Comparison of ENCODE assay signal across 13 mouse cellular contexts in the genomic region with DNA sequence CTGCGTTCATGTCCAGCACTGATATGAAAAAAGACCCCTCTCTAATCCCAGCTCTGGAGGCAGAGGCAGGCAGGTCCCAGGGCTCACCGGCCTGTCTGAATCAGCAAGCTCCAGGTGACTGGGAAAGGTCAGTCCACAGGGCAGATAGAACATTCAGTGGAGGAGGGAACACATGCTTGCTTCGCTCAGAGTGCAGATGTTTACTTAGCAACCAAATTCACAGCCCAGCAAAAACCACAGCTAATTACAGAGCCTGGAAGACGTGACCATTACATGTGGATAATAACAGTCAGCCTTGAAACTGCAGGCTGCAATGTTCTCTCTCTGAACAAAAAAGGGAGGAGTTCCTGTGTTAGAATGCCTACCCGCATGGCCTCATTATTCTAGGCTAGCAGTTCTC. TPM values are rescaled to one million over a fixed set of nuclear protein-coding genes. Genes with fewer than 3 reads are reported as not detected.
A peak's percentile ranks its signal among the peaks of the same experiment; 100 is the strongest.
DNase-seq lines count a peak whose midpoint lies in the region; ATAC-seq and TF ChIP-seq lines count a peak whose summit lies in the region.
"Had no signal": no experiment of that assay in that cellular context is flagged by ENCODE, and none has a peak within 500 bp of the region (broad histone marks: within the 10 kb centered on the region; RNA-seq: fewer than 3 reads in every experiment).

No protein-coding gene starts in this region.

- peaks cover 8% of the 10 kb centered on the region for H3K4me1 ChIP-seq in forebrain, embryonic 15.5 days
- H3K4me1 ChIP-seq in kidney, postnatal 0 days (replicated peaks; ENCODE audit: insufficient read depth, low read length) = no peaks in the 10 kb centered on the region
- H3K4me1 ChIP-seq: embryonic facial prominence, embryonic 13.5 days had no signal

- DNase-seq in layer of hippocampus, adult 2 months (ENCODE audit: low spot score in 2 of 2) = no peak
- no peak for DNase-seq in layer of hippocampus, adult 8-10 months (ENCODE audit: low spot score in 2 of 2)
- DNase-seq in brain, embryonic 14.5 days (ENCODE audit: low read depth) = peak; percentile 49
- peak; percentile 31 for DNase-seq in kidney, postnatal 0 days (ENCODE audit: low spot score)
- no peak for DNase-seq in frontal cortex, postnatal 10 days (ENCODE audit: low spot score in 2 of 2)
- DNase-seq in thymus, postnatal 25 days = no peak
- DNase-seq: adrenal gland, adult 2 months; cerebellum, adult 11-12 months; gastrocnemius, postnatal 25 days; thymus, postnatal 14 days had no signal

- no peak for TF ChIP-seq POLR2A in brain, embryonic 14.5 days (IDR thresholded peaks at IDR 0.05; ENCODE audit: borderline replicate concordance, extremely low read depth, insufficient read depth, insufficient read length, poor library complexity, severe bottlenecking)

- 44% methylated on average over 5 of the region's 5 CpGs for WGBS in forebrain, embryonic 15.5 days
- WGBS in kidney, postnatal 0 days = 43% methylated on average over 5 of the region's 5 CpGs

- no peak for TF ChIP-seq CTCF in layer of hippocampus, adult 2 months (conservative IDR thresholded peaks at IDR 0.05)
- TF ChIP-seq CTCF in brain, embryonic 14.5 days (IDR thresholded peaks at IDR 0.05; ENCODE audit: borderline replicate concordance, extremely low read depth, insufficient read depth, insufficient read length) = no peak
- no peak for TF ChIP-seq CTCF in kidney, postnatal 0 days (IDR thresholded peaks at IDR 0.05; ENCODE audit: low read depth)

- H3K27me3 ChIP-seq in forebrain, embryonic 15.5 days = no peaks in the 10 kb centered on the region
- H3K27me3 ChIP-seq in kidney, postnatal 0 days (ENCODE audit: insufficient read depth, low read length) = no peaks in the 10 kb centered on the region
- H3K27me3 ChIP-seq: embryonic facial prominence, embryonic 13.5 days had no signal

- H3K9me3 ChIP-seq in forebrain, embryonic 15.5 days = no peaks in the 10 kb centered on the region
- H3K9me3 ChIP-seq in kidney, postnatal 0 days (replicated peaks; ENCODE audit: low read length) = no peaks in the 10 kb centered on the region
- H3K9me3 ChIP-seq: embryonic facial prominence, embryonic 13.5 days had no signal

- H3K4me3 ChIP-seq in layer of hippocampus, adult 2 months = no peak overlapping the region
- H3K4me3 ChIP-seq in forebrain, embryonic 15.5 days = no peak overlapping the region
- H3K4me3 ChIP-seq in kidney, postnatal 0 days (replicated peaks; ENCODE audit: low read depth, low read length) = no peak overlapping the region
- H3K4me3 ChIP-seq: embryonic facial prominence, embryonic 13.5 days had no signal

- no peak overlapping the region for H3K4me2 ChIP-seq in forebrain, embryonic 15.5 days (replicated peaks)
- no peak overlapping the region for H3K4me2 ChIP-seq in kidney, postnatal 0 days (ENCODE audit: low read length)
- H3K4me2 ChIP-seq: embryonic facial prominence, embryonic 13.5 days had no signal

- ATAC-seq in forebrain, embryonic 15.5 days (replicated peaks) = peak; percentile 46; the same call in 1 of the 2 replicates
- ATAC-seq in kidney, postnatal 0 days (replicated peaks; ENCODE audit: low FRiP score, low read depth) = no peak
- ATAC-seq in CD4-positive, CD25-positive, alpha-beta regulatory T cell, adult 4 months = no peak

- H3K27ac ChIP-seq in layer of hippocampus, adult 2 months = peak overlapping the region; percentile 64; the same call in 1 of the 2 replicates
- H3K27ac ChIP-seq in forebrain, embryonic 15.5 days (replicated peaks) = peak overlapping the region; percentile 29; the same call in 1 of the 2 replicates
- 0 out of 2 replicates have a peak overlapping the region, but pooled peaks have one; percentile 2 for H3K27ac ChIP-seq in kidney, postnatal 0 days
- H3K27ac ChIP-seq: embryonic facial prominence, embryonic 13.5 days had no signal

- no peak overlapping the region for H3K9ac ChIP-seq in forebrain, embryonic 15.5 days (replicated peaks)
- H3K9ac ChIP-seq in kidney, postnatal 0 days (ENCODE audit: low read depth, low read length) = no peak overlapping the region
- H3K9ac ChIP-seq: embryonic facial prominence, embryonic 13.5 days had no signal

- H3K36me3 ChIP-seq in forebrain, embryonic 15.5 days = peaks cover 4% of the 10 kb centered on the region; the same call in 1 of the 2 replicates
- H3K36me3 ChIP-seq in kidney, postnatal 0 days (ENCODE audit: insufficient read depth, low read length) = 0 out of 2 replicates have a peak, but pooled peaks cover 3% of the 10 kb centered on the region

RNA-seq across cellular contexts. Expression of a gene that starts 26.0 kb away (rescaled TPM):
- 1 to 10 TPM; 2.0 to 2.5 TPM for total RNA-seq in layer of hippocampus, adult 2 months (2021)
- 1 to 10 TPM; 2.7 to 4.6 (median 2.9) TPM for total RNA-seq in layer of hippocampus, adult 8-10 months (2022)
- polyA plus RNA-seq in brain, embryonic 14.5 days (2012; rRNA removed) = 4.4 and 4.7 TPM in 2 replicates
- 4.0 TPM in 2 replicates for polyA plus RNA-seq in forebrain, embryonic 15.5 days (2015; fragmentation: Nextera tagmentation; extraction: Ambion mirVana)
- polyA plus RNA-seq in kidney, postnatal 0 days (2015; fragmentation: Nextera tagmentation; extraction: Ambion mirVana) = 0.42 and 0.57 TPM in 2 replicates
- polyA plus RNA-seq in CD4-positive, CD25-positive, alpha-beta regulatory T cell, adult 4 months (2017; shearing (Covaris generic)) = not detected
- total RNA-seq: gastrocnemius, postnatal 25 days had no signal

RNA-seq across cellular contexts. Expression of a gene that starts 31.9 kb away (rescaled TPM):
- total RNA-seq in layer of hippocampus, adult 2 months (2021) = 10 to 100 TPM; 36.5 to 39.2 TPM
- total RNA-seq in layer of hippocampus, adult 8-10 months (2022) = 10 to 100 TPM; 31.7 to 40.0 (median 39.2) TPM
- 31.6 and 35.3 TPM in 2 replicates for polyA plus RNA-seq in brain, embryonic 14.5 days (2012; rRNA removed)
- 50.3 and 53.0 TPM in 2 replicates for polyA plus RNA-seq in forebrain, embryonic 15.5 days (2015; fragmentation: Nextera tagmentation; extraction: Ambion mirVana)
- 19.9 and 22.1 TPM in 2 replicates for polyA plus RNA-seq in kidney, postnatal 0 days (2015; fragmentation: Nextera tagmentation; extraction: Ambion mirVana)
- 1 to 10 TPM; 9.1 to 9.4 TPM for polyA plus RNA-seq in CD4-positive, CD25-positive, alpha-beta regulatory T cell, adult 4 months (2017; shearing (Covaris generic))

RNA-seq across cellular contexts. Expression of a gene that starts 40.8 kb away (rescaled TPM):
- total RNA-seq in layer of hippocampus, adult 2 months (2021) = 10 to 100 TPM; 17.7 to 21.3 TPM
- total RNA-seq in layer of hippocampus, adult 8-10 months (2022) = 10 to 100 TPM; 17.0 to 23.8 (median 19.4) TPM
- polyA plus RNA-seq in brain, embryonic 14.5 days (2012; rRNA removed) = 34.9 and 47.5 TPM in 2 replicates
- 52.9 and 55.3 TPM in 2 replicates for polyA plus RNA-seq in forebrain, embryonic 15.5 days (2015; fragmentation: Nextera tagmentation; extraction: Ambion mirVana)
- polyA plus RNA-seq in kidney, postnatal 0 days (2015; fragmentation: Nextera tagmentation; extraction: Ambion mirVana) = 22.6 and 27.8 TPM in 2 replicates
- 10 to 100 TPM; 37.8 to 38.8 TPM for polyA plus RNA-seq in CD4-positive, CD25-positive, alpha-beta regulatory T cell, adult 4 months (2017; shearing (Covaris generic))

RNA-seq across cellular contexts. Expression of a gene that starts 41.5 kb away (rescaled TPM):
- total RNA-seq in layer of hippocampus, adult 2 months (2021) = 10 to 100 TPM; 68.7 to 69.9 TPM
- 10 to 100 TPM; 71.3 to 76.6 (median 74.9) TPM for total RNA-seq in layer of hippocampus, adult 8-10 months (2022)
- 67.9 and 69.9 TPM in 2 replicates for polyA plus RNA-seq in brain, embryonic 14.5 days (2012; rRNA removed)
- polyA plus RNA-seq in forebrain, embryonic 15.5 days (2015; fragmentation: Nextera tagmentation; extraction: Ambion mirVana) = 115 and 117 TPM in 2 replicates
- polyA plus RNA-seq in kidney, postnatal 0 days (2015; fragmentation: Nextera tagmentation; extraction: Ambion mirVana) = 163 and 176 TPM in 2 replicates
- 100 to 1,000 TPM; 159 to 194 TPM for polyA plus RNA-seq in CD4-positive, CD25-positive, alpha-beta regulatory T cell, adult 4 months (2017; shearing (Covaris generic))

Comparison
In these comparisons a context has a peak if more than half of its experiments do, and no peak if none do; other contexts are left out.
1. DNase-seq: peak in brain, embryonic 14.5 days (single experiment) and kidney, postnatal 0 days (single experiment); none in layer of hippocampus, adult 2 months (0 of 2), layer of hippocampus, adult 8-10 months (0 of 2), frontal cortex, postnatal 10 days (0 of 2) and thymus, postnatal 25 days (single experiment).
2. H3K27ac ChIP-seq: peak in every context shown above with its lines; median percentile 64 in layer of hippocampus, adult 2 months; 29 in forebrain, embryonic 15.5 days; 2 in kidney, postnatal 0 days.